Mouse (Mus musculus): Measurements from ENCODE around the gene Bod1. TPM values are rescaled to one million over a fixed set of nuclear protein-coding genes. Genes with fewer than 3 reads are reported as not detected.

The Bod1 gene
- polyA plus RNA-seq, 1 experiment from 2014 or later: 123 TPM

DNA sequence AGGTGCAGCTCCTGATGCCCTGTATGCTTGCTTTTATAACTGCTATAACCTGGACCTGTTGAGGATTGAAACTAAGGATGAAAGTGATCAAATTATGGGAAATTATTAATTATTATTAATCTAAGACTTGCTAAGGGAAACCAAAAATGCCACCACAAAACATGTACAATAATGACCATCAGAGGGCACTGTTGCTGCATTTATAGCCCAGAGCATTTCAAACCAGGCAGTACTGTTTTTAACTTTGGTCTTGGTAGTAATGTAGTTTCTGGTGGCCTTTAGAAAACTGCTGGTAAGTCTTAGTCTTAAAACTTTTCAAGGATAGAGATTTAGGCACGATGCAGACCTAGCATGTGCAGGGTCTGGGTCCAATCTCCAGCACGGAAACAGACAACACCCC, 3.7 kb upstream of the Bod1 start:
- 37% methylated on average over 2 of the region's 2 CpGs for WGBS
- no peak overlapping the region for H3K9ac ChIP-seq (ENCODE audit: low read depth, low read length)
- no peak overlapping the region for H3K4me2 ChIP-seq (ENCODE audit: low read length)
- no peak overlapping the region for H3K4me3 ChIP-seq (ENCODE audit: low read length)
- H3K27ac ChIP-seq (ENCODE audit: low read depth, low read length): no peak overlapping the region
- H3K9me3 ChIP-seq (ENCODE audit: control insufficient read depth, low read length): no peaks in the 10 kb centered on the region
- H3K4me1 ChIP-seq (ENCODE audit: control insufficient read depth, insufficient read depth, low read depth, low read length): peaks cover 10% of the 10 kb centered on the region
- no peaks in the 10 kb centered on the region for H3K36me3 ChIP-seq (ENCODE audit: control insufficient read depth, insufficient read depth, low read length)
- H3K27me3 ChIP-seq (replicated peaks; ENCODE audit: control insufficient read depth, insufficient read depth, low read length): no peaks in the 10 kb centered on the region
- no peak for ATAC-seq

DNA sequence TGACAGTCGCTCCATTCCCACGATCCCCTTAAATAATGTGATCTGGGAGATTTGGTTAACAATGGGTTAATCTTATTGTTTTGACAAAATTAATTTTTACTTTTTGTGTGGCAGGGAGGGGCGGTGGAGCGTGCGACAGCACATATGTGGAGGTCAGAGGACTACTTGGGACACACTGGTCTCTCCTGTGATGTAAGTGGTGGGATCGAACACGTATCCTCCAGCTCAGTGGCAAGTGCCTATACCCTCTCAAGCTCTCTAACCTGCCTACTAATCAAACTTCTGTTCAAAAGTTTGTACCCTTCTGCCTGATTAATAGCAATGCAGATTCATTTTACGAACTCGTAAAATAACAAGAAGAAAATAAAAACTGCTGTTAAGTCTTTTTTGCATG, 482 bp upstream of the Bod1 start:
- Histone ChIP-seq H3K9ac (ENCODE audit: low read depth, low read length) (peak overlapping the region; percentile 90), H3K9me3 (ENCODE audit: control insufficient read depth, low read length) (no peaks in the 10 kb centered on the region), H3K27ac (ENCODE audit: low read depth, low read length) (no peak overlapping the region), H3K4me2 (ENCODE audit: low read length) (peak overlapping the region; percentile 80), H3K4me1 (ENCODE audit: control insufficient read depth, insufficient read depth, low read depth, low read length) (peaks cover 16% of the 10 kb centered on the region), H3K4me3 (ENCODE audit: low read length) (peak overlapping the region; percentile 91), H3K27me3 (replicated peaks; ENCODE audit: control insufficient read depth, insufficient read depth, low read length) (no peaks in the 10 kb centered on the region), H3K36me3 (ENCODE audit: control insufficient read depth, insufficient read depth, low read length) (peaks cover 10% of the 10 kb centered on the region)
- peak; percentile 59 for ATAC-seq
- WGBS: 12% methylated on average over 9 of the region's 9 CpGs

DNA sequence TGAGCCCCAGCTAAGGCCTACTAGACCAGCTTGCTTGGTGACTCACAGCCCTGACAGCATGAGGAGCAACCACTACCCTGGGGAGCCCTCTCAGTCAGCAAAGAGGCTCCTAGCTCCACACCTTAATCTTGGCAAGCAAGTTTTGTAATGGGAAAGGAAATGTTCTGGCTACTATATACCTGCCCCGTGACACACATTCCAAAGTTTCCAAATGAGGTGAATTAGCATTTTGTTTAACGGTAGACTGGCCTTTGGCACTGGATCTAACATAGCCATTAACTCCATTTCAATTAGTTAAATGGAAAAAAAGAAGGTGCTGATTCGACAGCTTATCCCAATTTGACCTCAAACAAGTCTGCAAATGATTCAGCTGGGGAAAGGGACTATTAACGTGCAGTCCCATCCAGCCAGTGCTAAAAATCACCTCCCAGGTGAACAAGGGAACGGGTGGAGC, 1.2 kb downstream of the Bod1 start:
- H3K4me2 ChIP-seq (ENCODE audit: low read length): peak overlapping the region; percentile 62
- peak overlapping the region; percentile 32 for H3K4me3 ChIP-seq (ENCODE audit: low read length)
- H3K4me1 ChIP-seq (ENCODE audit: control insufficient read depth, insufficient read depth, low read depth, low read length): peaks cover 16% of the 10 kb centered on the region
- H3K27ac ChIP-seq (ENCODE audit: low read depth, low read length): no peak overlapping the region
- peak overlapping the region; percentile 44; the same call in 1 of the 2 replicates for H3K9ac ChIP-seq (ENCODE audit: low read depth, low read length)
- peaks cover 24% of the 10 kb centered on the region for H3K36me3 ChIP-seq (ENCODE audit: control insufficient read depth, insufficient read depth, low read length)
- H3K9me3 ChIP-seq (ENCODE audit: control insufficient read depth, low read length): no peaks in the 10 kb centered on the region
- ATAC-seq: no peak
- no peaks in the 10 kb centered on the region for H3K27me3 ChIP-seq (replicated peaks; ENCODE audit: control insufficient read depth, insufficient read depth, low read length)
- 68% methylated on average over 5 of the region's 5 CpGs for WGBS

DNA sequence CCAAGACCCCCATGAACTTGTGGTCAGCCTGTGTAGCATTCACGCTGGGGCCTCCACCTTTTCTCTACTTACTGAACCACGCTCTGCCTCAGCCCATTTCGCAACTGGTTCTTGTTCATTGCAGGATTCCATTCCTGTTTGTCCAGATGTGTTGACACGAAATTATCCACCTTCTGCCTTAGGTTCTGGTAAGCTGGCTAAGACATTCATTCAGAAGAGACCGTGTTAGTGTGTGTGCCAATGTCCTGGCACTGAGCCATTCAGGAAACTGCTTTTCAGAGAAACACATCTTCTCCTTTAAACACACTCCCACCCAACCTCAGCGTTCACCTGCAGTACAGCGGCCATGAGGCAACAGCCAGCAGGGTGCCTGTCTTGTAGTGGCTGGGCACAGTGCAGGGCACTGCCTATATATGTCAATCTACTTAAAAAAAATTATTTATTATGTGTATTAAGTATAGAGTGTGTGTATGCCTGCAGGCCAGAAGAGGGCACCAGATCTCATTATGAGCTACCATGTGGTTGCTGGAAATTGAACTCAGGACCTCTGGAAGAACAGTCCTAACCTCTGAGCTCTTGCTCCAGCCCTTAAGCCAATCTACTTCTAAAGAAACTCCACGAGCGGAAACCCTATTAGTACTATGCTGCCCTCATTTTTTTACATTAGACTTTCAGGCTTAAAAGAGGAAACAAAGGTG, 2.4 kb downstream of the Bod1 start:
- no peaks in the 10 kb centered on the region for H3K9me3 ChIP-seq (ENCODE audit: control insufficient read depth, low read length)
- H3K4me2 ChIP-seq (ENCODE audit: low read length): no peak overlapping the region
- peaks cover 16% of the 10 kb centered on the region for H3K4me1 ChIP-seq (ENCODE audit: control insufficient read depth, insufficient read depth, low read depth, low read length)
- H3K9ac ChIP-seq (ENCODE audit: low read depth, low read length): no peak overlapping the region
- WGBS: 95% methylated on average over 9 of the region's 9 CpGs
- no peak overlapping the region for H3K27ac ChIP-seq (ENCODE audit: low read depth, low read length)
- H3K27me3 ChIP-seq (replicated peaks; ENCODE audit: control insufficient read depth, insufficient read depth, low read length): no peaks in the 10 kb centered on the region
- no peak for ATAC-seq
- H3K4me3 ChIP-seq (ENCODE audit: low read length): no peak overlapping the region
- peaks cover 32% of the 10 kb centered on the region for H3K36me3 ChIP-seq (ENCODE audit: control insufficient read depth, insufficient read depth, low read length)

DNA sequence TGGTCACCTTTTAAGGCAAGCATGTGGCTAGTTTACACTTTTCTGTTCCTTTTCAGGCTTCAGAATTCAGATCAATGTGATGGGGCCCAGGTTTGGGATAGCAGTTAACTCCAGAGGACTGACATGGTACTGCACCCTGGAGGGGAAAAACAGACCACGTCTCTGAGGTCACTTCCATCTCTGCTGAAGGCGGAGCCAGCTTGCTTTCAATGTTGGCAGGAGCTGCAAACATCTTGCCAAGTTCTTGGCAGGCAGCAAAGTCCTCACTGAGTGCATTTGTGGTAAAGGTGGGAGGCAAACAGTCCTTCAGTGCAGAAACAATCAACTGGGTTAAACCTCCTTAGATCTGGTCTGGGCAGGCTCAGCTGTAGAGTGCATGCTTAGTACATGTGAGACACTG, 7.5 kb downstream of the Bod1 start:
- Histone ChIP-seq H3K9ac (ENCODE audit: low read depth, low read length) (no peak overlapping the region), H3K27me3 (replicated peaks; ENCODE audit: control insufficient read depth, insufficient read depth, low read length) (no peaks in the 10 kb centered on the region), H3K4me2 (ENCODE audit: low read length) (no peak overlapping the region), H3K4me1 (ENCODE audit: control insufficient read depth, insufficient read depth, low read depth, low read length) (no peaks in the 10 kb centered on the region; the same call in 1 of the 2 replicates), H3K27ac (ENCODE audit: low read depth, low read length) (no peak overlapping the region), H3K9me3 (ENCODE audit: control insufficient read depth, low read length) (no peaks in the 10 kb centered on the region), H3K4me3 (ENCODE audit: low read length) (no peak overlapping the region), H3K36me3 (ENCODE audit: control insufficient read depth, insufficient read depth, low read length) (peaks cover 47% of the 10 kb centered on the region)
- 75% methylated on average over 2 of the region's 2 CpGs for WGBS
- no peak for ATAC-seq

DNA sequence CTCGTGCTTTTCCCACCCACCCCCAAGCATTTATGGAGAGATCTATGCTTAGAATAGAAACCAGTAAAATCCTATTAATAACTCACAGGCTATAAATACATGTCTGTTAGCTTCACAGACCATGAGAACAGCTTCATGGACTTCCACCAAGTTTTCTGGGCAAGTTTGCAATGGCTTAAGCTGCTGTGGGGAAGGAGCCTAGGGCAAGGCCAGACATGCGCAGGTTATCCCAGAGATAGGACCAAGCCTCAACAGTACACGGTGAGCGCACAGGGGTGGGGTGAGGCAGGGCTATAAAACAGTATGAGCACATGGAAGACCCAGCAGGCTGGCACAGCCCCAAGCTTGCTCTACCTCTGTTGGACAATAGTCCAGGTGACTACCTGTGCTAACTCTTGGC, 8.2 kb downstream of the Bod1 start:
- no peaks in the 10 kb centered on the region for H3K4me1 ChIP-seq (ENCODE audit: control insufficient read depth, insufficient read depth, low read depth, low read length)
- H3K27ac ChIP-seq (ENCODE audit: low read depth, low read length): no peak overlapping the region
- H3K4me2 ChIP-seq (ENCODE audit: low read length): no peak overlapping the region
- no peaks in the 10 kb centered on the region for H3K27me3 ChIP-seq (replicated peaks; ENCODE audit: control insufficient read depth, insufficient read depth, low read length)
- no peak for ATAC-seq
- 97% methylated on average over 4 of the region's 4 CpGs for WGBS
- H3K9ac ChIP-seq (ENCODE audit: low read depth, low read length): no peak overlapping the region
- no peaks in the 10 kb centered on the region for H3K9me3 ChIP-seq (ENCODE audit: control insufficient read depth, low read length)
- H3K4me3 ChIP-seq (ENCODE audit: low read length): no peak overlapping the region
- peaks cover 41% of the 10 kb centered on the region for H3K36me3 ChIP-seq (ENCODE audit: control insufficient read depth, insufficient read depth, low read length)

DNA sequence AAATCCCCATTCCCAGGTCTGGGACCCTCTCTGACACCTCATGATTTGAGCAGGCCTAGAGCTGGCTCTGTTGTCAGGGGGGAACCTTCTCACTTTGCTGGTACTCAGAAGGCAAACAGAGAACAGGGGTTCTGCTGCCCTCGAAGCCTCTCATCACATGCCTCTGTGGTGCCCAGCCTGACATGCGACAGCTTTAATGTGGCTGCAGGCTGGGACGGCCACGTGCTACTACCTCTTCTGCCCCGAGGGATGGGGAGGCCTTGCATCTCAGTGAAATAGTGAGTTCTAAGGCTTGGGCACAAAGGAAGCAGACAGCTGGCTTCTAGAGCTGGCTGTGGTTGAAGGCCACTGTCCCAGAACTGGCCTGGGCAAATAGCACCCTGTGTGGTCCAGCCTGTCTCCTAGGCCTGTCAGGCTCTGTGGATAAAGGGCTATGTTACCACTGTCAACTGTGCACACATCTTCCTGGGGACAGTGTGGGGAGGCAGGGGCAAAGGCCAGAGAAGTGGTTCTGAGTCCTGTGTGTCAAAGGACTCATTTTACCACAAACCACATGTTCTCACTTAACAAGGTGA, 8.7 kb downstream of the Bod1 start:
- no peak; the same call in 1 of the 2 replicates for ATAC-seq
- Histone ChIP-seq H3K4me3 (ENCODE audit: low read length) (no peak overlapping the region), H3K4me1 (ENCODE audit: control insufficient read depth, insufficient read depth, low read depth, low read length) (no peaks in the 10 kb centered on the region), H3K9me3 (ENCODE audit: control insufficient read depth, low read length) (no peaks in the 10 kb centered on the region), H3K27me3 (replicated peaks; ENCODE audit: control insufficient read depth, insufficient read depth, low read length) (no peaks in the 10 kb centered on the region), H3K4me2 (ENCODE audit: low read length) (no peak overlapping the region), H3K27ac (ENCODE audit: low read depth, low read length) (no peak overlapping the region), H3K36me3 (ENCODE audit: control insufficient read depth, insufficient read depth, low read length) (peaks cover 41% of the 10 kb centered on the region), H3K9ac (ENCODE audit: low read depth, low read length) (no peak overlapping the region)
- WGBS: 90% methylated on average over 5 of the region's 5 CpGs

DNA sequence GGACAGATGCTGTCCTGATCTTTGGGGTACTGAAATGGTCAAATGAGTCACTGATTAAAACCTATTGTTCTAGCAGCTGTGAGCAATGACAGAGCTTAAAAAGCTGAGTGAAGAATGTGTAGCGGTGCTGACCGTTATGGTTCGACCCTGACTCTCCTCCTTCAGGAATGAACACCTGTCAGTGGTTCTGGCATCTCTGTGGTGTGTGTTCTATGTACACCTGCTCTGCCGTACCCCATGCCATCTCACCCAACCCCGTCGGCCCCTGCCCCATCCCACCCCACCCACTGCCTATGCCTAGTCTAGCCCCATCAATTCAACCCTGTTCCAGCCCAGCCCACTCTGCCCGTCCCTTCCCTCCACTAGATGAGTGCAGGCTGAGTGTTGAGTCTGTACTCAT, 9.5 kb downstream of the Bod1 start:
- Histone ChIP-seq H3K4me1 (ENCODE audit: control insufficient read depth, insufficient read depth, low read depth, low read length) (no peaks in the 10 kb centered on the region), H3K9me3 (ENCODE audit: control insufficient read depth, low read length) (no peaks in the 10 kb centered on the region), H3K4me2 (ENCODE audit: low read length) (no peak overlapping the region), H3K27me3 (replicated peaks; ENCODE audit: control insufficient read depth, insufficient read depth, low read length) (no peaks in the 10 kb centered on the region), H3K9ac (ENCODE audit: low read depth, low read length) (no peak overlapping the region), H3K4me3 (ENCODE audit: low read length) (no peak overlapping the region), H3K27ac (ENCODE audit: low read depth, low read length) (no peak overlapping the region), H3K36me3 (ENCODE audit: control insufficient read depth, insufficient read depth, low read length) (peaks cover 37% of the 10 kb centered on the region)
- ATAC-seq: no peak
- 87% methylated on average over 7 of the region's 7 CpGs for WGBS

DNA sequence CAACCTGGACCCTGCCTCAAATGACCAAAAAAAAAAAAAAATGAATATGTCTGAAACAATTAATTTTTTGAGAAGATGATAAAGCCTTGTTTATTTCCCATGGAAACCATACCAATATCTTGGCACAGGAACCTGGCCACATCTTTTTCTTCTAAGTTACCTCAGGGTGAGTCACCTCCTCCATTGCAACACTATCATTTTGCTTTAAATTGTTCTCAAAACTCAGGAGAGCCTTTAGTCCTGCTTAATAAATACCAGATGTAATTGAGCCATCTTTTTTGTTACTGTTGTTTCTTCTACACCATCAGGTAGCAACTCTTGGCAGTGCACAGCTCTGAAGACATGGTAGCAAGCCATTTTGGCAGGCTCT, 13.9 kb downstream of the Bod1 start:
- H3K4me2 ChIP-seq (ENCODE audit: low read length): no peak overlapping the region
- peaks cover 3% of the 10 kb centered on the region; the same call in 1 of the 2 replicates for H3K36me3 ChIP-seq (ENCODE audit: control insufficient read depth, insufficient read depth, low read length)
- H3K4me1 ChIP-seq (ENCODE audit: control insufficient read depth, insufficient read depth, low read depth, low read length): no peaks in the 10 kb centered on the region
- H3K9me3 ChIP-seq (ENCODE audit: control insufficient read depth, low read length): no peaks in the 10 kb centered on the region
- no peak for ATAC-seq
- no peak overlapping the region for H3K27ac ChIP-seq (ENCODE audit: low read depth, low read length)
- no peak overlapping the region for H3K9ac ChIP-seq (ENCODE audit: low read depth, low read length)
- no peak overlapping the region for H3K4me3 ChIP-seq (ENCODE audit: low read length)
- H3K27me3 ChIP-seq (replicated peaks; ENCODE audit: control insufficient read depth, insufficient read depth, low read length): no peaks in the 10 kb centered on the region

Data from hindbrain, embryonic 16.5 days (tissue).